Mouse (Mus musculus) forebrain, embryonic 15.5 days (tissue): ENCODE results near the gene Ogfod2. TPM values are rescaled to one million over a fixed set of nuclear protein-coding genes. Genes with fewer than 3 reads are reported as not detected.

Experiments
- ATAC-seq: fragments of 200-750 bp; cut with Nextera tagmentation; replicated peaks from 2 replicates; pipeline ENCODE4 v1.8.0; 2017; ENCODE audit warnings: mild to moderate bottlenecking, moderate TSS enrichment, moderate library complexity
- H3K27ac ChIP-seq: fragments of 300-500 bp; sonication (generic); replicated peaks from 2 replicates; pipeline ENCODE4 v1.5.1; 2015; ENCODE audit warnings: mild to moderate bottlenecking, inconsistent platforms
- H3K27me3 ChIP-seq: fragments of 300-500 bp; sonication (generic); 2 replicates; pipeline ENCODE4 v1.6.1; 2015; ENCODE audit warnings: inconsistent platforms
- H3K36me3 ChIP-seq: fragments of 300-500 bp; sonication (generic); 2 replicates; pipeline ENCODE4 v1.6.1; 2015; ENCODE audit warnings: mild to moderate bottlenecking, inconsistent platforms
- H3K4me1 ChIP-seq: fragments of 300-500 bp; sonication (generic); 2 replicates; pipeline ENCODE4 v1.6.1; 2015; ENCODE audit warnings: inconsistent platforms
- H3K4me2 ChIP-seq: fragments of 300-500 bp; sonication (generic); replicated peaks from 2 replicates; pipeline ENCODE4 v1.6.1; 2015; ENCODE audit warnings: mild to moderate bottlenecking, inconsistent platforms
- H3K4me3 ChIP-seq: fragments of 300-500 bp; sonication (generic); 2 replicates; pipeline ENCODE4 v1.5.1; 2015; ENCODE audit warnings: mild to moderate bottlenecking, inconsistent platforms
- H3K9ac ChIP-seq: fragments of 300-500 bp; sonication (generic); replicated peaks from 2 replicates; pipeline ENCODE4 v1.6.1; 2015; ENCODE audit warnings: mild to moderate bottlenecking, inconsistent platforms
- H3K9me3 ChIP-seq: fragments of 300-500 bp; sonication (generic); 2 replicates; pipeline ENCODE4 v1.6.1; 2016; ENCODE audit warnings: inconsistent platforms
- WGBS: fragments of 180-500 bp; shearing (Covaris S2); methylation state at CpG from one replicate; pipeline ENCODE4 v1.1.7; 2015; ENCODE audit warnings: mixed read lengths; 5-methylcytosine and 5-hydroxymethylcytosine counted together
- polyA plus RNA-seq: library from polyadenylated mRNA; unstranded; fragments of >200 nt; fragmentation: Nextera tagmentation; extraction: Ambion mirVana; gene quantifications from 2 replicates; pipeline ENCODE4 v1.2.1, GENCODE M21; 2015

Gene Ogfod2
- polyA plus RNA-seq, 1 experiment from 2014 or later: 34.7 TPM

GRCm38 (mm10) chr5:124083850-124084587 is 28.1 kb upstream of the Ogfod2 start:
- no peak overlapping the region for H3K9ac ChIP-seq
- H3K27ac ChIP-seq: no peak overlapping the region
- 91% methylated on average over 14 of the region's 14 CpGs for WGBS
- no peak overlapping the region for H3K4me2 ChIP-seq
- peaks cover 19% of the 10 kb centered on the region for H3K4me1 ChIP-seq
- no peak overlapping the region for H3K4me3 ChIP-seq
- no peak for ATAC-seq
- H3K9me3 ChIP-seq: no peaks in the 10 kb centered on the region
- no peaks in the 10 kb centered on the region for H3K27me3 ChIP-seq
- no peaks in the 10 kb centered on the region for H3K36me3 ChIP-seq

- peak; percentile 53 for ATAC-seq
- H3K27ac ChIP-seq: no peak overlapping the region
- H3K27me3 ChIP-seq: no peaks in the 10 kb centered on the region
- WGBS: 37% methylated on average over 11 of the region's 11 CpGs
- H3K9me3 ChIP-seq: no peaks in the 10 kb centered on the region
- H3K4me3 ChIP-seq: no peak overlapping the region
- H3K4me2 ChIP-seq: no peak overlapping the region
- H3K4me1 ChIP-seq: peaks cover 12% of the 10 kb centered on the region; the same call in 1 of the 2 replicates
- no peaks in the 10 kb centered on the region for H3K36me3 ChIP-seq
- no peak overlapping the region for H3K9ac ChIP-seq
Measured at GRCm38 (mm10) chr5:124084588-124085173, 27.4 kb upstream of the Ogfod2 start.

- 79% methylated on average over 3 of the region's 3 CpGs for WGBS
- 0 out of 2 replicates have a peak overlapping the region, but pooled peaks have one; percentile 10 for H3K9ac ChIP-seq
Measured at GRCm38 (mm10) chr5:124085513-124085912, 26.6 kb upstream of the Ogfod2 start.

GRCm38 (mm10) chr5:124086876-124087275 is 25.2 kb upstream of the Ogfod2 start:
- H3K27ac ChIP-seq: no peak overlapping the region
- H3K4me3 ChIP-seq: no peak overlapping the region
- no peak overlapping the region for H3K9ac ChIP-seq
- no peaks in the 10 kb centered on the region for H3K9me3 ChIP-seq
- no peak for ATAC-seq
- no peak overlapping the region for H3K4me2 ChIP-seq
- H3K27me3 ChIP-seq: no peaks in the 10 kb centered on the region
- 0 out of 2 replicates have a peak, but pooled peaks cover 5% of the 10 kb centered on the region for H3K4me1 ChIP-seq
- no peaks in the 10 kb centered on the region for H3K36me3 ChIP-seq
- WGBS: 88% methylated on average over 4 of the region's 4 CpGs

More at GRCm38 (mm10) chr5:124085513-124085912, 26.6 kb upstream of the Ogfod2 start:
- Histone ChIP-seq H3K9me3 (no peaks in the 10 kb centered on the region), H3K36me3 (no peaks in the 10 kb centered on the region), H3K4me1 (0 out of 2 replicates have a peak, but pooled peaks cover 5% of the 10 kb centered on the region), H3K27me3 (no peaks in the 10 kb centered on the region), H3K4me2 (no peak overlapping the region), H3K4me3 (no peak overlapping the region), H3K27ac (no peak overlapping the region)
- ATAC-seq: no peak

- H3K27ac ChIP-seq: no peak overlapping the region
- H3K27me3 ChIP-seq: 0 out of 2 replicates have a peak, but pooled peaks cover under 1% of the 10 kb centered on the region
- H3K9ac ChIP-seq: no peak overlapping the region
- no peaks in the 10 kb centered on the region for H3K9me3 ChIP-seq
- H3K4me2 ChIP-seq: no peak overlapping the region
- H3K4me3 ChIP-seq: no peak overlapping the region
- no peak for ATAC-seq
- no peaks in the 10 kb centered on the region for H3K36me3 ChIP-seq
- H3K4me1 ChIP-seq: peaks cover 11% of the 10 kb centered on the region
- WGBS: 91% methylated on average over 23 of the region's 23 CpGs
Measured at GRCm38 (mm10) chr5:124089868-124090267, 22.2 kb upstream of the Ogfod2 start.

- H3K36me3 ChIP-seq: no peaks in the 10 kb centered on the region
- no peak overlapping the region for H3K27ac ChIP-seq
- no peak for ATAC-seq
- no peak overlapping the region for H3K9ac ChIP-seq
- WGBS: 71% methylated on average over 9 of the region's 9 CpGs
- H3K4me3 ChIP-seq: no peak overlapping the region
- peaks cover 4% of the 10 kb centered on the region; the same call in 1 of the 2 replicates for H3K27me3 ChIP-seq
- H3K4me1 ChIP-seq: peaks cover 22% of the 10 kb centered on the region
- H3K9me3 ChIP-seq: no peaks in the 10 kb centered on the region
- no peak overlapping the region for H3K4me2 ChIP-seq
Measured at GRCm38 (mm10) chr5:124091951-124092406, 20.1 kb upstream of the Ogfod2 start.

GRCm38 (mm10) chr5:124093120-124093794 is 18.8 kb upstream of the Ogfod2 start:
- Histone ChIP-seq H3K4me2 (no peak overlapping the region), H3K36me3 (no peaks in the 10 kb centered on the region), H3K9me3 (no peaks in the 10 kb centered on the region), H3K4me3 (no peak overlapping the region), H3K4me1 (peaks cover 22% of the 10 kb centered on the region), H3K27me3 (peaks cover 4% of the 10 kb centered on the region; the same call in 1 of the 2 replicates), H3K9ac (no peak overlapping the region), H3K27ac (peak overlapping the region; percentile 19; the same call in 1 of the 2 replicates)
- peak; percentile 17; the same call in 1 of the 2 replicates for ATAC-seq
- WGBS: 63% methylated on average over 11 of the region's 11 CpGs

GRCm38 (mm10) chr5:124093852-124094604 is 18.1 kb upstream of the Ogfod2 start:
- 79% methylated on average over 12 of the region's 12 CpGs for WGBS

GRCm38 (mm10) chr5:124095077-124095581 is 17.0 kb upstream of the Ogfod2 start:
- peak overlapping the region; percentile 51 for H3K4me2 ChIP-seq
- peaks cover 22% of the 10 kb centered on the region for H3K4me1 ChIP-seq
- no peaks in the 10 kb centered on the region for H3K9me3 ChIP-seq
- no peaks in the 10 kb centered on the region for H3K36me3 ChIP-seq
- H3K27me3 ChIP-seq: peaks cover 4% of the 10 kb centered on the region; the same call in 1 of the 2 replicates
- peak overlapping the region; percentile 25 for H3K9ac ChIP-seq
- no peak overlapping the region for H3K27ac ChIP-seq
- H3K4me3 ChIP-seq: peak overlapping the region; percentile 43
- WGBS: 11% methylated on average over 19 of the region's 19 CpGs
- peak; percentile 44 for ATAC-seq

More at GRCm38 (mm10) chr5:124093852-124094604, 18.1 kb upstream of the Ogfod2 start:
- no peak overlapping the region for H3K4me2 ChIP-seq
- ATAC-seq: no peak
- H3K4me3 ChIP-seq: no peak overlapping the region
- no peak overlapping the region for H3K9ac ChIP-seq
- H3K9me3 ChIP-seq: no peaks in the 10 kb centered on the region
- H3K27me3 ChIP-seq: peaks cover 4% of the 10 kb centered on the region; the same call in 1 of the 2 replicates
- no peak overlapping the region for H3K27ac ChIP-seq
- peaks cover 22% of the 10 kb centered on the region for H3K4me1 ChIP-seq
- H3K36me3 ChIP-seq: no peaks in the 10 kb centered on the region

GRCm38 (mm10) chr5:124095596-124096232 is 16.4 kb upstream of the Ogfod2 start, which contains the start of gene Abcb9:
Gene Abcb9 (minus strand): TSS chr5:124095798.
- Histone ChIP-seq H3K4me2 (peak within 1 kb of the TSS; percentile 51), H3K9me3 (no peaks in the 10 kb centered on the region), H3K9ac (peak within 1 kb of the TSS; percentile 25), H3K27me3 (peaks cover 4% of the 10 kb centered on the region; the same call in 1 of the 2 replicates), H3K4me1 (peaks cover 22% of the 10 kb centered on the region), H3K36me3 (no peaks in the 10 kb centered on the region), H3K4me3 (peak within 1 kb of the TSS; percentile 43), H3K27ac (no peak within 1 kb of the TSS)
- ATAC-seq: peak; percentile 68
- WGBS: 1% methylated on average over 42 of the region's 42 CpGs

GRCm38 (mm10) chr5:124098923-124099322 is 13.2 kb upstream of the Ogfod2 start:
- no peak overlapping the region for H3K4me2 ChIP-seq
- H3K36me3 ChIP-seq: no peaks in the 10 kb centered on the region
- 72% methylated on average over 2 of the region's 2 CpGs for WGBS

More at GRCm38 (mm10) chr5:124098923-124099322, 13.2 kb upstream of the Ogfod2 start:
- H3K27ac ChIP-seq: no peak overlapping the region
- H3K27me3 ChIP-seq: peaks cover 4% of the 10 kb centered on the region; the same call in 1 of the 2 replicates
- H3K4me1 ChIP-seq: peaks cover 12% of the 10 kb centered on the region
- no peaks in the 10 kb centered on the region for H3K9me3 ChIP-seq
- H3K4me3 ChIP-seq: no peak overlapping the region
- no peak for ATAC-seq
- no peak overlapping the region for H3K9ac ChIP-seq
